Mouse (Mus musculus): Measurements from ENCODE around the gene Abca3. TPM values are rescaled to one million over a fixed set of nuclear protein-coding genes. Genes with fewer than 3 reads are reported as not detected.
A peak's percentile ranks its signal among the peaks of the same experiment; 100 is the strongest.
"Not testable (repeated sequence)": the region's sequence is repeated elsewhere in the genome, so short reads cannot be mapped to it uniquely, and the experiment has no call there.

The Abca3 gene
- polyA plus RNA-seq, 1 experiment from 2014 or later: 53.4 TPM

- TF ChIP-seq CTCF (IDR thresholded peaks at IDR 0.05): no peak
- no peaks in the 10 kb centered on the region for H3K27me3 ChIP-seq
- ATAC-seq (peak; percentile 84), DNase-seq (ENCODE audit: low read depth, low spot score) (peak; percentile 95)
- in situ Hi-C loops (cut with MboI; ENCODE audit: low pct_unique_long_range_greater_than_20kb): no loop called here
- CTCF ChIA-PET: interaction anchor here (1.3 kb wide), 1 partner anchor 9 kb away, joined by 4 read pairs; no protein-coding TSS in a partner anchor
- POLR2A ChIA-PET: interaction anchor here (0.7 kb wide), 1 partner anchor 1654 kb away, joined by 3 read pairs; no protein-coding TSS in a partner anchor
These were observed 62.7 kb downstream of the Abca3 start, which contains the start of gene Rnps1 for GRCm38 (mm10) chr17:24414230-24414976. Gene Rnps1 (plus strand): TSS chr17:24414565.

- POLR2A ChIA-PET: no interaction called here
- CTCF ChIA-PET: no interaction called here
- no peaks in the 10 kb centered on the region for H3K27me3 ChIP-seq
- no peak for ATAC-seq
- no peak for DNase-seq (ENCODE audit: low read depth, low spot score)
- in situ Hi-C loops (cut with MboI; ENCODE audit: low pct_unique_long_range_greater_than_20kb): no loop called here
- no peak for TF ChIP-seq CTCF (IDR thresholded peaks at IDR 0.05)
These were observed 63.3 kb downstream of the Abca3 start for GRCm38 (mm10) chr17:24415011-24415410.

GRCm38 (mm10) chr17:24416051-24416652, 64.4 kb downstream of the Abca3 start:
- CTCF ChIA-PET: interaction anchor here (0.8 to 1.1 kb wide), 2 partner anchors 9 to 243 kb away, joined by 3 read pairs; no protein-coding TSS in a partner anchor
- no peaks in the 10 kb centered on the region for H3K27me3 ChIP-seq
- ATAC-seq: no peak
- POLR2A ChIA-PET: interaction anchor here (1.1 kb wide), 1 partner anchor 11 kb away, joined by 3 read pairs; no protein-coding TSS in a partner anchor
- in situ Hi-C loops (cut with MboI; ENCODE audit: low pct_unique_long_range_greater_than_20kb): no loop called here
- no peak for DNase-seq (ENCODE audit: low read depth, low spot score)
- no peak for TF ChIP-seq CTCF (IDR thresholded peaks at IDR 0.05)

- no peaks in the 10 kb centered on the region for H3K27me3 ChIP-seq
- POLR2A ChIA-PET: no interaction called here
- in situ Hi-C loops (cut with MboI; ENCODE audit: low pct_unique_long_range_greater_than_20kb): no loop called here
- TF ChIP-seq CTCF (IDR thresholded peaks at IDR 0.05): no peak
- ATAC-seq (no peak), DNase-seq (ENCODE audit: low read depth, low spot score) (no peak)
- CTCF ChIA-PET: interaction anchor here (1.1 to 1.5 kb wide), 3 partner anchors 10 to 250 kb away, joined by 3 read pairs; no protein-coding TSS in a partner anchor
These were observed 71.4 kb downstream of the Abca3 start for GRCm38 (mm10) chr17:24423114-24423513.

GRCm38 (mm10) chr17:24424489-24424888, 72.7 kb downstream of the Abca3 start:
- H3K27me3 ChIP-seq: no peaks in the 10 kb centered on the region
- no peak for TF ChIP-seq CTCF (IDR thresholded peaks at IDR 0.05)
- ATAC-seq (no peak), DNase-seq (ENCODE audit: low read depth, low spot score) (no peak)
- in situ Hi-C loops (cut with MboI; ENCODE audit: low pct_unique_long_range_greater_than_20kb): no loop called here
- CTCF ChIA-PET: interaction anchor here (0.7 kb wide), 1 partner anchor 20 kb away, joined by 3 read pairs; no protein-coding TSS in a partner anchor
- POLR2A ChIA-PET: no interaction called here

- POLR2A ChIA-PET; H3K27me3 ChIP-seq; CTCF ChIA-PET; ATAC-seq; DNase-seq (ENCODE audit: low read depth, low spot score); in situ Hi-C loops (cut with MboI; ENCODE audit: low pct_unique_long_range_greater_than_20kb): not testable (repeated sequence)
These were observed 73.6 kb downstream of the Abca3 start for GRCm38 (mm10) chr17:24425326-24425725.

GRCm38 (mm10) chr17:24425905-24426304, 74.2 kb downstream of the Abca3 start:
- ChIA-PET POLR2A (interaction anchor here (0.7 kb wide), 1 partner anchor 26 kb away, joined by 3 read pairs; no protein-coding TSS in a partner anchor), CTCF (no interaction called here)
- in situ Hi-C loops (cut with MboI; ENCODE audit: low pct_unique_long_range_greater_than_20kb): no loop called here
- no peaks in the 10 kb centered on the region for H3K27me3 ChIP-seq
- no peak for TF ChIP-seq CTCF (IDR thresholded peaks at IDR 0.05)
- peak; percentile 1 for ATAC-seq
- DNase-seq (ENCODE audit: low read depth, low spot score): no peak

- TF ChIP-seq CTCF (IDR thresholded peaks at IDR 0.05): no peak
These were observed 74.9 kb downstream of the Abca3 start, which contains the start of gene Eci1 for GRCm38 (mm10) chr17:24426471-24427169. Gene Eci1 (plus strand): TSS chr17:24426641.

GRCm38 (mm10) chr17:24427170-24427557, 75.4 kb downstream of the Abca3 start:
- DNase-seq (ENCODE audit: low read depth, low spot score): no peak
- ChIA-PET POLR2A (interaction anchor here (0.8 to 1.0 kb wide), 2 partner anchors 11 to 50 kb away, joined by 3 read pairs; no protein-coding TSS in a partner anchor), CTCF (interaction anchor here (0.7 to 1.0 kb wide), 2 partner anchors 8 to 10 kb away, joined by 3 read pairs; no protein-coding TSS in a partner anchor)
- TF ChIP-seq CTCF (IDR thresholded peaks at IDR 0.05): no peak
- no peaks in the 10 kb centered on the region for H3K27me3 ChIP-seq
- in situ Hi-C loops (cut with MboI; ENCODE audit: low pct_unique_long_range_greater_than_20kb): no loop called here
- ATAC-seq: no peak

More at GRCm38 (mm10) chr17:24426471-24427169, 74.9 kb downstream of the Abca3 start, which contains the start of gene Eci1:
- peak; percentile 99 for ATAC-seq
- ChIA-PET POLR2A (interaction anchor here (0.7 to 1.0 kb wide), 3 partner anchors 11 to 50 kb away, joined by 3 read pairs; no protein-coding TSS in a partner anchor), CTCF (interaction anchor here (0.7 to 1.0 kb wide), 2 partner anchors 9 to 10 kb away, joined by 3 read pairs; no protein-coding TSS in a partner anchor)
- peak; percentile 77 for DNase-seq (ENCODE audit: low read depth, low spot score)
- in situ Hi-C loops (cut with MboI; ENCODE audit: low pct_unique_long_range_greater_than_20kb): no loop called here
- H3K27me3 ChIP-seq: no peaks in the 10 kb centered on the region
